Mouse (Mus musculus): ENCODE data around the gene 1810010D01Rik.

The 1810010D01Rik gene

DNA sequence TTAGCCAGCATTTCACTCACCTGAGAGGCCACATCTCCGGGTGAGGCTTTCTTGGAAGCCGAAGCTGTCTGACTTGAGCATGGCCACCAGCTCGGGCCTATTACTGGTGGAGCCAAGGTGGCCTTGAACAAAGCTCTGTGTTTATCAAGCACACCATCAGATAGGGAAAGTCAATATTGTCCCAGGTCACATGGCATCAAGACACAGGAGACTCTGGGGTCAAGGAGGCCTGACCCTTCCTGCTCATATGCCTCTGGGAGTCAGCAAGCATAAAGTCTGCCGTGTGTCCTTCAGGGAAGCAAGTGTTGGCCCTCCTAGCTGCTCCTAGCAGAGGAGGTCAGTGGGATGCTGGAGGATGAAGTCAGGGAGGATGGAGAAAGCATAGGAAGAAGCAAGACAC is at the start of gene 1810010D01Rik:
1810010D01Rik (minus strand) TSS at position 114 of the 400 bp plus-strand sequence.
- no peak for DNase-seq (ENCODE audit: extremely low read depth, low read depth)

DNA sequence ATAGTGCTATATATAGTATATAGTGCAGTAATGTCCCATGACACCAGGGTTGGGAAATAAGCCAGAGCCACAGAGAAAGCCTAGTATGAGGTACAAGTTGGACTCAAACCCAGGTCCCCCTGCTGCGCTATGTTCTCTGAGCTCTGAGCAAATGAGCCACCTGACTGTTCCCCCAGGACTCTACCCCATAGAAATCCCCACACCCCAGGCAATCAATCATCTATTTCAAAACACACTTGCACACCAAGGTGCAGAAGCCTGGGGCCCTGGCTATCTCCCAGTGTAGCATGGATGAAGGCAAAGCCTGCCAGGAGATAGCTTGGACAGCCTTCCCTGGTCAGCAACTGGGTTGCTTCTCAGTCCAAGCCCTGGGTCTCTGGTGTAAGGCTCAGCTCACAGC is 48.2 kb upstream of the 1810010D01Rik start:
- DNase-seq (ENCODE audit: extremely low read depth, low read depth): no peak

DNA sequence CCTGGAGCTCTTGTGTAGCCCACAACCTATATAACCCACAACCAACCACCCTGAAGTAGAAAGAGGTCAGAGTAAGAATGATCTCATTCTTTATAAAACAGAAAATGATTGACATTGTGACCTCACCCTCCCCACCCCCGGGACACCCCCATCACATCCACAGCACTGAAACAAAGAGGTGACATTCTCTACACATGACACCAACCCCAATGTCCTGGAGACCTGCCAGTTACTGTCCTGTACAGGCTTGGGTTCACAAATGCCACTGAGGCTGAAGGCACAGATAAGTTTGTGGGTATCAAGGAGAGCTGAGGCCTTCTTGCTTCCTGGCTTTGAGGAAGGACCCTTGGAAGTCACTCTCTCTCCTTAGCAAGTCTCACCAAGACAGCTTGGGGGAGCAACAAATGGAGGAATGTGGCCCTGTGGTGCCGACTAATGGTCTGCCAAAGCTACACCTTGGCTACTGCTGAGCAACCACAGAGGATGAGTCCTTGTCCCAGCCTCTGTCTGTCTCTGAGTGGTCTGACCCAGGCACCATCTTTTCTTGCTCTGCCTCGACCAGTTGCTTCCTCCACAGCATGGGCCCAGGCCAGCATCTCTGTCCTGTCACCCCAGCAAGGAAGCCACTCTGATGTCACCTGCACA is 46.2 kb upstream of the 1810010D01Rik start:
- no peak for DNase-seq (ENCODE audit: extremely low read depth, low read depth)

DNA sequence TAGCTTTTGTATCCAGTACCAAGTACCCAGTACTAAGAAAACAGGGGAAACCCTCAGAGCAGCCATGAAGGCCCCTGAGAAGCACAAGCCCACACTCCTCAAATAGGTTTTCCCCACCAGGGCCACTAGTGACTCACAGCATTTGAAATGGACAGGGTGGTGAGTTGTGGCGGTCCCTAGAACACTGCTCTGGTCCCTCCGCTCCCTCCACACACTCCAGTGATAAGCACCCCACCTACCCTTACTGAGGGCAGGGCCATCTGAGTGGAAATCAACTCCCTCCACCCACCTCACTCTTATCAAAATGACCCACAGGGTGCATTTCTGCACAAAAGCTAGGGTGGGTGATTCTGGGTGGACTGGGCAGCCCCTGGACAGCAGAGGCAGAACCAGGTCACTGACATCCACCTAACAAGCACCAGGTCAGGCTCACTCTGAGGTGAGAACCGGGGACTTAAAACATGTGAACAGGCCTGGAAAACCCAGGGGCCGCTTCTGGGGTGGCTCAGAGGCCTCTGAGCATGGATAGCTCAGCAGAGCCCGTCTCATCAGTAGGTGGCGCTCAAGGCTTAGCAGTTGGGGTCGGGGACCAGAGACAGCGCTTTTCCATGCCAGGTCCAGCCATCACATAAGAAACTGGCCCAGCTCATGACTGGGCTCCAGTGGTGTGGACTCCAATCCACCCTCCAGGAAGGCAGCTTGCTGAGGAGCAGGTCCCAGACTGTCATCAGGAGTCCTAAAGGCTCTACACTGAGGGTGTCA is 45.0 kb upstream of the 1810010D01Rik start:
- peak; percentile 3 for DNase-seq (ENCODE audit: extremely low read depth, low read depth)

DNA sequence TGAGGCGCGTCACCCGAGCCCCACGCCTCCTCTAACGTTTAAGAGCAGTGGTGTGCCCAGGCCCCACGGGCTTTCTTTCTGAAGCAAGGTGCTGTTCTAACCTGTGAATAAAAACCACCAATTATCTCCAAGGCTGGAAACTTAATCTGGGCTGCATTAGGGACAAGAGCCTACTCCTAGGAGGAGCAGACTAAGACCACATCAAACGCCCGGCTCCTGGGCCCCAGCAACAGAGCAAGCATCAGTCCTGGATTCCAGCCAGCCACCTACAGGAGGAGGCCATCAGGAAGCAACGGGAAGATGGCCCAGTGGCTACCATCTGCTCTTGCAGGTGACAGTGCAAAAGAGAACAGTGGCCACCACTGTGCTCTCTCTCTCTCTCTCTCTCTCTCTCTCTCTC is 42.3 kb upstream of the 1810010D01Rik start:
- DNase-seq (ENCODE audit: extremely low read depth, low read depth): no peak

DNA sequence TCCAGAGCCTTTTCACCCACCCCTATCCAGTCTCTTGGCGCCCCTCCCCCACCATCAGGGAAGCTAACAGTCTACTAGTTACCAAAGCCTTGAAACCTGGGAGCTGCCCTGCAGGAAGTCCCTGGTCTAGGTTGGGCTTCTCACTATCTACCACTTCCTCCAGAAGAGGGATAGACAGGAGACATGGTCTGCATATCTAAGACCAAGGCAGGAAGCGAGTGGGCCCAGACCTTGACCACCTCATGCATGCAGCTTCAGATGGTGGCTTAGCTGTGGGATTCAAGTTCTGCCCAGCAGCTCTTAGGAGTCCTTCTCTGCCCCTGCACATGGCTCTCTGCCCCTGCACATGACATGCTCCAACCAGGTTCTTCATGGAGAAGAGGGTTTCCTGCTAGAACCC is 41.0 kb upstream of the 1810010D01Rik start:
- no peak for DNase-seq (ENCODE audit: extremely low read depth, low read depth)

DNA sequence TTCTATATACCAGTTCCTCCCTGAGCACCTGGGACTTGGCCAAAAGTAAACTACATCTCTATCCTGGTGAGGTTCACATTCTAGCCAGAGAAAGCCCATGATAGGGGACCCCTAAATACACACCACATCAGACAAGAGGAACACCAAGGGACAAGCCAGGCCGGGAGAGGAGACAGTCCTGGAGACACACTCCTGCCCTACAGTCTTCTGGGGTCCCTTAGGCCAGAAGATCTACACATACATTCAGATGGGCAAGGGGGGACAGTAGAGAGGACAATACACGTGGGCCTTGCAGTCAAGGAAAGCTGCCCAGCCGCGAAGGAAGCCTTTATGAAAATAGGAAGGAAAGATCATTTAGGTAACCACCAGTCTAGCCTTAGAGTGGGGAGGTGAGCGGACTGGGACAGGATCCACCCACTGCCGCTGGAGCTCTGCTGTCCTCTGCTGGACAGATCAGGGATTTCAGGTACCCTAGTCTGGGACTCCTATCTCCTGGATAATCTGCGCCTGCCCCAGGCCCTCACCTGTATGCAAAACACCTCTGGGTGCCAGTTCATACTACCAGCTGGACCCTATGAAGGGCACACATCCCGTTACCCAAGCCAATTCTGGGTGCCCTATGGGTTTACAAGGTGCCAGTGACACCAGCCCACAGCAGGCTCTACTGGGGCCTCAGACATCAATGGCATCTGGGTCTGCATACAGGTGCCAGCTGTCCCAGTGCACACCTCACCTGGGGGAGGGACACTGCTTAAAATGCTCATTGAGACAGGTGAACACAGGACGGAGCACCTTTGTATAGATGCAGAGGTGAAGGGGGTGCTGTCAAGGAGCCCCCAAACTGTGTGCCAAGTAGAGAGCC is 35.2 kb upstream of the 1810010D01Rik start:
- DNase-seq (ENCODE audit: extremely low read depth, low read depth): no peak

DNA sequence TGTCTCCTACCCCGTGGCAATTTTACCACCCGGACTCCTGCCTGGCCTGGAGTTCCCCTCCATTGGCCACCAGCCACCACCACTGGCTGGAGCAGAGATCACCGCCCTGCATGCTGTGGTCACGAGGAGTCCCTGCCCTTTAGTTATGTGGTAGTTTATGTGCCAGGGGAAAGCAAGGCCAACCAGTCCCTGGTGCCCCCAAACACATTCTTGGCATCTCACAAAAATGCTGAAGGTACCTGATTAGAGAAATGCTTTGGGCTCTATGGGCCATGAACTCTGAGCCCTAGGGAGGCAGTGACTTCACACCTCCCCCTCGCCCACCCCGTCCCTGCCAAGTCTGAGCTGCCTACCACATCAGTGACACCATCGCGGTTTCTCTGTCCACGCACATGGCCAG is 34.1 kb upstream of the 1810010D01Rik start:
- DNase-seq (ENCODE audit: extremely low read depth, low read depth): no peak

DNA sequence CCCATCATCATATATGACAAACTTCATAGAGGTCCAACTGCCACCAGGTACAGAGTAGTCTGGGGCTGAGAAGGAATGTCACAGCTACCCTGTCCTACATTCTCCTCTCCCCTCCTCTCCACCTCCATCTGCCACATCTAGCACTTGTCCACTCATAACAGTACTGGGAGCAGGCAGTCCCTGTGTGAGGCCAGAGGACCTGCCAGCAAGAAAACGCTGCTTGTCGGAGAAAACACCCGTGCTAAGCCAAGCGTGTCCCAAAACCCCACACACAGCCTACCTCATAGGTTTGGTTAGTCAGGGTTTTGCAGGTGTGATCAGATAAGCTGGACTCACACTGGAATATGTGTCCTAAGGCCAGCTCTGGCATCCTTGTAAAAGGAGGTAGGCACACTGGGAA is 33.0 kb upstream of the 1810010D01Rik start:
- no peak for DNase-seq (ENCODE audit: extremely low read depth, low read depth)

DNA sequence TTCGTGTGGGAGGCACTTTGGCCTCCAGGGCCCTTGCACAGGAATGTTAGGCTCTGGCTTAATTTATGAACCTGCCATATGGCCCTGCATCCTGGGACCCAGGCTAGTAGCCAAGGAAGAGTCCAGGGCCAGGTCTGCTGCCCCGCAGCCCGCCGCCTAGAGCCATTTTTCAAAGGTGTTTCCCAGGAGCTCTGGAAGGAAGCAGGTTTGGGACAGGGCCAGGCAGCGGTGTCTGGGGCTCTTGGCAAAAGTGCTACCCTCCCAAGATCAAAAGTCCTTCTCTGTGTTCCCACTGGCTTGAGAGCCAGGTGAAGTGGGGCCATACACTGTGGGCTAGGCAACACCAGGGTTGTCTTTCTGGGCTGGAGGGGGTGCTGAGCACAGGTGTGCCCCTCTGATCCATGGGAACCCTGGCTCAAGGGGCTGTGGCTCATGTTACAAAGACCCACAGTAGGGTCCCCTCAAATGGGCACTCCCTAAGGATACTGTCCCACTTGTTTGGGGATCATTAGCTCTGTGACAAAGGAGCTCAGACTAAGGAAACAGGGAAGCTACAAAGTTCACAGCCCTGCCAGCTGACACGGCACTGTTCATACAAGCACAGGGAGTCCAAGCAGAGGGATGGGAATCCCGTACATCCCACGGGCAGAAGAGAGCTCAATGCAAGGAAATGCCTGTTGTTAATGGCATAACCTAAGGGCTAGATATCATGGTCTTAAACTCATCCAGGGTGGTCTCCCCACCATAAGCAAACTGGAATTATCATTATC is 32.0 kb upstream of the 1810010D01Rik start:
- no peak for DNase-seq (ENCODE audit: extremely low read depth, low read depth)

DNA sequence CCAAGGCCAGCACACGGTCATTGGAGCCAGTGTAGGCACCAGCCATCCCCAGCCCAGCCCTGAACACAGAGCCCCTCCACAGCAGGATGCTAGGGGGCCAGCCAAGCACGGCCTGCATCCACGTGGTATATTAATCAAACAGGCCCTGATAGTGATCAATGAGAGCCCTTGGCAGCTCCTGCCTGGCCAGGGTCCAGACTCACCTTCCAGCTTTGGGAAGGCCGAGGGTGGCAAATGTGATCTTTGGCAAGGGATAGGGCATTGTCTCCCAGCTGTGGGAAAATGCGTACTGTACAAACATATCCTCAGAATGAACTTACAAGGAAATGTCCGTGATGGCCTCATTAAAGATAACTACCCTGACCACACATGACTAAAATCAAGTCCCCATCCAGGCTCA is 31.2 kb upstream of the 1810010D01Rik start:
- no peak for DNase-seq (ENCODE audit: extremely low read depth, low read depth)

DNA sequence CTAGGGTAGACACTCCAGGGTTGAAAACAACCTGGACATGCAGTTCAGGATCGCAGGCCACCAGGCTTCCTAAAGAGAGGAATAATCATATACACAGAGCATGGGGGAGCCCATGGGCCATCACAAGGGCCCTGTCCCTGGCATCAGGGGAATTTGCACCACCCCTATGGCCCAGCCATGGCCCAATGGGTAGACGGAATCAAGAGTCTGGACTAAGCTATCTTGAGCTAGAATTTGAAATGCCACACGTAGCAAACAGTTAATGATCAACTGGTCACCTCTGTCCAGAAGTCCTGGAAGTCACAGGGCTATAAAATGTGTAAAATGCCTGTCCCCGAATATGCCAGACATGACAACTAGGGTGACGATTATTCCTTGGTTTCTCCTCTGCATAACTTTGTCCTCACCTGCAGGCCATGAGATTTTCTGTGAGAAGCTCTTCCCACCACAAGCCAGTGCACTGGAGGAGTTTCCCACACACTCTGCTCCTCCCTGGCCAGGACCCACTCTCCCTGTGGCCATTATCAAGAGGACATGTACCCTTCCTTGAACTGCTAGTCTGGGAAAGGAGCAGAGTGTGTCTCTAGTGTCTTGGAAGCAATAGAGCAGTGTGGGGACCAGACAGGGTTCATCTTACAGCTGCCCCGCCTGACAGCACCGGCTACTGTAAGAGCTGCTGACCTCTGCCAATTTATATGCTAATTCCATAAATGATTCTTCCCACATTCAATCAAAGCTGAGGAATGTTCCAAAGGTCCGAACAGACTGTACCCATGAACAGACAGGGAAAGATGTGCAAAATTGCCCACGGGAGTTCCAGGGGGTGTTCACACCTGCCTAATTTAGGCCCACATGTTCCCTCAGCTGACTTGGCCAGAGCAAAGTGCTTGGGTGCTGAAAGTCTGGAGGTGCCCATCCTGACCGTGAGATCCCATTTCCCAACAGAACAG is 27.2 kb upstream of the 1810010D01Rik start:
- no peak for DNase-seq (ENCODE audit: extremely low read depth, low read depth)

DNA sequence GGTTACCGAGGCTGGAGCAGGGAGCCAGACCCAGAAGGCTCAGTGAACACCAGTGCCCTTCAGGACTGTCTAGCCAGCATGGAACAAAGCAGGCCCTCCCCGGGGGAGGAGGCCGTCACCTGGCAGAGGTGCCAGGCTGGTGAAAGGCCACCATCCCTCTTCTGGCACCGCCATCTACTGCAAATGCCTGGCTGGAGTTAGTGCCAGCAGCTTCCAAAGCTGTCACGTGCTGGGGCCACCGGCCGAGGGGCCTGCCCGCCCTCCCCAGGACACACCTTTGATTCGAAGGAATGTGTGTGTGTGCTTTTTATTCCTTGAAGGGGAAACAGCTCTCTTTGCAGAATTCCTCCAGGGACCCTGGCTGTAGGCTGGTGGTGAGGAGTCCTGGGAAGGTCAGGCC is 23.7 kb upstream of the 1810010D01Rik start:
- DNase-seq (ENCODE audit: extremely low read depth, low read depth): no peak

DNA sequence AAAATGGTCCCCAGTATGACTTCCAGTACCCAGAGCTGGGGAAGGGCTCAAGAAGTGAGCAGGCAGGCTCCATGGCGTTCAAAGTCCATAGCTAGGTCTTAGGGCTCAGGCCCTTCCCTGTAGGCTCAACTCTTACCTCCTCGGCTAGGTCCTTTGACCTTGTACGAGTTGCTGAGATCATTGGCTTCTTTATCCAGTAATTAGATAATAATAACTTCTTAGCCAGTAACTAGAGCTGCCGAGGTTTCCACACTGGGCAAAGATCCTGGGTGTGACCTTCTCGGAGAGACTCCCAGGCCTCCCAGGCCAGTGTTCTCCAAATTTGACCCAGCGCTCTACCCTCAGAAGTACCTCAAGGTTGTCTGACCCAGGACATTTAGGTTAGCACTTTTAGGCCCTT is 18.7 kb upstream of the 1810010D01Rik start:
- no peak for DNase-seq (ENCODE audit: extremely low read depth, low read depth)

DNA sequence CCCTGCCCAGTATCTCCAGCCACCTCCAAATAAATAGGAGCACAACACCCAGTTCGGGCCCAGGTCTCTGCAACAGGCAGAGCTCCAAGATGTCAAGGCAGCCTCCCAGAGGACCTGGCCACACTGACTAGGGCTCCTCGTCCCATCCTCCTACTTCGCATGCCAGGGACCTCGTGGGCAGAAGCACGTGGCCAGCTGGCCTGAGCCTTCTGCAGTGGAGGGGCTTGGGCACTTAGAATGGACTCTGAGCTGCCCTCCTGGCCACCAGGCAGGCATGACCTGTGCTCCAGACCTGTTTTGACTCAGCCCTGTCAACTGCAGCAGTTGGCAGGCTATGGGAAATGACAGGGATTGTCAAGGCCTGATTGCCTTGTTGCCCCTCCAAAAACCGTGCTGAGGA is 17.7 kb upstream of the 1810010D01Rik start:
- DNase-seq (ENCODE audit: extremely low read depth, low read depth): no peak

DNA sequence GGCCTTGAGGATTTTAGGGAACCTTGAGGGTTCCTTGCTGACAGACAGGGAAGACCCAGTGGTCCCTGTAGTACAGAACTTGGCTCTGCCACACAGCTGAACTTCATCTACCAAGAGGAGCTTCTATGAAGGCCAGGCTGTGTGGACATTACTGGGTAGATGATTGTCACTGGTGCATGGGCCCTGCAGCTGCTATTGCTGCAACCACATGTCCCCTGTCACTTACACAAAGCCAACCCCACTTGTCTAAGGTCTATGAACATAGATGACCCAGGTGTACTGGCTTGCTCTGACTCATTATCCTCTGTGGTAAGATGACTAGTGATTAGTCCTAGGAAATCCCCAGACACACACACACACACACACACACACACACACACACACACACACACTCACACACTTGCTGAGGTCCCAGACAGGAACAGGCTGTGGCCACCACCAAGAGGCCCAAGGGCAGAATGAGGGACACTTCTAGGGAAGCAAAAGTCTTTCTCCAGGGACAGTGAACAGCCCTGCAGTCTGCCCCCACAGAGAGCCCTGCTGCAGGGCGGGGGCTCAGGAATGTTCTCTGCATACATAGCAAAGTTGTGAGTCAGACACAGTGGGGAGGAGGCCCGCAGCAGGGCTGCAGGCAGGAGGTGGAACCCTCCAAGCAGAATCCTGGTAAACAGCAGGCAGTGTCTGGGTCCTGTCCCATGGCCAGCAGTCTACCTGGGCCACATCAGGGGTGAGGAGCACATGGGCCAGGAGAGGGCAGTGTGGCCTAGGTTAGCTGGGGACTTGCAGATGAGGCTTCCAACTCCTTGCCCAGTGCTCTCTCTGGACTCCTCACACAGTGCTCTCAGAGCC is 14.1 kb upstream of the 1810010D01Rik start:
- no peak for DNase-seq (ENCODE audit: extremely low read depth, low read depth)

DNA sequence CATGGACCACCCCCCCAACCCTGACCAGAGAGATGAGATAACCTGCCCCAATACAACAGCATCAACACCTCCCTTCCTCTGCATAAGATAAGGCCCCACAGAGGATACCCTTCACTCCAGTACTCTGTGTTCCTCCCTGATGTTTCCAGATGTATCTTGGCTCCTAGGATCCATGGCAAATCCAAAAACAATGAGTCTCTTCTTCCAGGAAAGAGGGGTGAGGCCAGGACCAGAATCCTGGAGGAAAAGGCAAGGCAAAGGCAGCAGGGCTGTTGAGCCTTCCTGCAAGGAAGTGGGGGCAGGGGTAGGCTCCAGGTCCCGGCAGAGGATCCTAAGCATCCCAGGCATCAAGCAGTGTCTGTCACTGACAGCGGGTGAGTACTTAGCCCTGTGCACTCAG is 13.4 kb upstream of the 1810010D01Rik start:
- no peak for DNase-seq (ENCODE audit: extremely low read depth, low read depth)

DNA sequence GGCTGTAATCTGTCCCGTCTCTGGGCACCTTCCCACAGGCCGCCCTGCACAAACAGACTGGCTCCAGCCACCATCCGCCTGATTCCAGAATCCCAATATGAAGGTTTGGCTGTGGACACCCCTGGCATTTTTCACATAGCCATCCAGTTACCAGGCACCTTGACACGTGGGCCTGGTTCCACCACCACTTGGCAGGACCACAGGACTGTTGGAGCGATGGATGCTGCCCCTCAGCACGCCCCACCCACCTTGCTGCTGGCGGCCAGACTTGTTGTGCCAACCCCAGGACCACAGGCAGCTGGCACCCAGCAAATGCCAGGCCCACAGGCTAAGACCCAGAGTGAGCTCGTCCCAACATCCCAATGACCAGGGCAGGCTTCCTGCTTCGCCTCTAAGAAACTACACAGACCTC is 11.5 kb upstream of the 1810010D01Rik start:
- no peak for DNase-seq (ENCODE audit: extremely low read depth, low read depth)

DNA sequence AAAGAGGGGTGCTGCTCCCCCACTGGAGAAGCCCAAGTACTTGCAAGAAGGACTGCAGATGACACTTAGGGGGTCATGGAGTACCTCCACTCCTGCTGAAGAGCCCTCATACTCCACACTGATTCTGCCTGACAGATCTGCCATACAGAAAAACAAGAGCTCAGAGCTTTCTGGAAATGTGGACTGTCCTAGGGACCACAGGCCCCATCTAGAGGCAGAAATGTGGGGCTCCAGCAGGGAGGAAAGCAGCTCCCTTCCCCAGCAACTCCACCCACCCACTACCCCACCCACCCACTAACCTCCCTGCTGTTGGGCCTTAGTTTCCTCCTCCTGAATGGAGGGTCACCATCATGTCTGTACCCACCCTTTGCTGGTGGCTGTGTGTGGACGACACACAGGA is 8.7 kb upstream of the 1810010D01Rik start:
- no peak for DNase-seq (ENCODE audit: extremely low read depth, low read depth)
